In genomic region chr2:71787591-71788460, GRCm38 (mm10) we compare ENCODE assay signal across 7 mouse cellular contexts. TPM values are rescaled to one million over a fixed set of nuclear protein-coding genes. Genes with fewer than 3 reads are reported as not detected.
DNase-seq lines count a peak whose midpoint lies in the region; ATAC-seq and TF ChIP-seq lines count a peak whose summit lies in the region.

No protein-coding gene starts in this region.

- peak overlapping the region; percentile 51 for H3K4me3 ChIP-seq in C2C12 (ENCODE audit: insufficient read depth, poor library complexity, severe bottlenecking)
- H3K4me3 ChIP-seq in E14TG2a.4 (replicated peaks; ENCODE audit: low read length) = peak overlapping the region; percentile 96
- peak overlapping the region; percentile 83 for H3K4me3 ChIP-seq in heart, embryonic 11.5 days (ENCODE audit: low read depth, low read length)
- peak overlapping the region; percentile 88 for H3K4me3 ChIP-seq in kidney, embryonic 15.5 days (replicated peaks)

- TF ChIP-seq CTCF in C2C12 (IDR thresholded peaks at IDR 0.05; ENCODE audit: control insufficient read depth, insufficient read depth, insufficient read length) = no peak
- TF ChIP-seq CTCF in E14TG2a.4 (conservative IDR thresholded peaks at IDR 0.05; ENCODE audit: low read length) = no peak

- 4% methylated on average over 32 of the region's 32 CpGs for WGBS in heart, embryonic 11.5 days (ENCODE audit: insufficient replicate concordance)
- WGBS in kidney, embryonic 15.5 days = 1% methylated on average over 32 of the region's 32 CpGs

- H3K36me3 ChIP-seq in C2C12 (ENCODE audit: control insufficient read depth, insufficient read depth) = peaks cover 3% of the 10 kb centered on the region
- H3K36me3 ChIP-seq in E14TG2a.4 (ENCODE audit: insufficient read depth, low read length) = peaks cover 28% of the 10 kb centered on the region
- H3K36me3 ChIP-seq in heart, embryonic 11.5 days (ENCODE audit: control insufficient read depth, insufficient read depth, low read length) = no peaks in the 10 kb centered on the region
- 0 out of 2 replicates have a peak, but pooled peaks cover 3% of the 10 kb centered on the region for H3K36me3 ChIP-seq in kidney, embryonic 15.5 days

- peak overlapping the region; percentile 83 for H3ac ChIP-seq in C2C12 (ENCODE audit: control insufficient read depth, insufficient read length, low read depth)

- H3K4me2 ChIP-seq in heart, embryonic 11.5 days = peak overlapping the region; percentile 75
- H3K4me2 ChIP-seq in kidney, embryonic 15.5 days = peak overlapping the region; percentile 86

- peak; percentile 13 for DNase-seq in cerebellum, adult 8-10 months
- DNase-seq in testis, postnatal 10 days (ENCODE audit: low spot score) = peak; percentile 61

- H3K4me1 ChIP-seq in E14TG2a.4 (replicated peaks; ENCODE audit: low read depth, low read length) = peaks cover 56% of the 10 kb centered on the region
- H3K4me1 ChIP-seq in heart, embryonic 11.5 days (ENCODE audit: control insufficient read depth, insufficient read depth, low read length) = peaks cover 9% of the 10 kb centered on the region; the same call in 1 of the 2 replicates
- peaks cover 45% of the 10 kb centered on the region for H3K4me1 ChIP-seq in kidney, embryonic 15.5 days

- peaks cover 23% of the 10 kb centered on the region for H3K79me3 ChIP-seq in C2C12 (ENCODE audit: low read depth)

- peaks cover 49% of the 10 kb centered on the region for H3K79me2 ChIP-seq in C2C12 (ENCODE audit: control insufficient read depth, insufficient read depth)

- no peak for ATAC-seq in heart, embryonic 11.5 days (replicated peaks; ENCODE audit: insufficient number of reproducible peaks, low FRiP score, low TSS enrichment)
- ATAC-seq in kidney, embryonic 15.5 days (replicated peaks; ENCODE audit: low FRiP score) = peak; percentile 41; the same call in 1 of the 2 replicates
- ATAC-seq in megakaryocyte-erythroid progenitor cell, adult 5-6 weeks (replicated peaks; ENCODE audit: low FRiP score, low TSS enrichment, poor library complexity, severe bottlenecking) = peak; percentile 6; the same call in 1 of the 2 replicates

- H3K27me3 ChIP-seq in C2C12 (ENCODE audit: control insufficient read depth, insufficient read depth, insufficient read length) (no peaks in the 10 kb centered on the region), E14TG2a.4 (ENCODE audit: insufficient read depth, low read length) (no peaks in the 10 kb centered on the region; the same call in 1 of the 2 replicates)
- no peaks in the 10 kb centered on the region for H3K27me3 ChIP-seq in heart, embryonic 11.5 days (ENCODE audit: control insufficient read depth, insufficient read depth, low read length)
- peaks cover 12% of the 10 kb centered on the region for H3K27me3 ChIP-seq in kidney, embryonic 15.5 days

- peak overlapping the region; percentile 89 for H3K9ac ChIP-seq in heart, embryonic 11.5 days (ENCODE audit: low read depth, low read length)
- peak overlapping the region; percentile 68 for H3K9ac ChIP-seq in kidney, embryonic 15.5 days

- H3K27ac ChIP-seq in heart, embryonic 11.5 days (ENCODE audit: low read depth, low read length) = peak overlapping the region; percentile 87
- H3K27ac ChIP-seq in kidney, embryonic 15.5 days = peak overlapping the region; percentile 92

- peaks cover 9% of the 10 kb centered on the region for H3K9me3 ChIP-seq in E14TG2a.4 (ENCODE audit: low read length)
- no peaks in the 10 kb centered on the region for H3K9me3 ChIP-seq in heart, embryonic 11.5 days (replicated peaks; ENCODE audit: control insufficient read depth, low read length)
- H3K9me3 ChIP-seq in kidney, embryonic 15.5 days (replicated peaks) = no peaks in the 10 kb centered on the region

TF ChIP-seq in C2C12, 6 proteins besides CTCF, POLR2A, EP300 and RAD21:
- no peak for TF ChIP-seq USF1 (IDR thresholded peaks at IDR 0.05; ENCODE audit: low read depth)
- no peak for TF ChIP-seq MAX (IDR thresholded peaks at IDR 0.05)
- TF ChIP-seq CEBPB (IDR thresholded peaks at IDR 0.05; ENCODE audit: low read depth) = no peak
- no peak for TF ChIP-seq MYOD1 (IDR thresholded peaks at IDR 0.05; ENCODE audit: control insufficient read depth, insufficient read length, low read depth)
- TF ChIP-seq MYOG (IDR thresholded peaks at IDR 0.05; ENCODE audit: control insufficient read depth, extremely low read depth, insufficient read length) = no peak
- TF ChIP-seq FOSL1 (IDR thresholded peaks at IDR 0.05; ENCODE audit: insufficient read depth, low read length, poor library complexity, severe bottlenecking) = no peak

RNA-seq across cellular contexts. Expression of gene Itga6, which starts 42.4 kb away (rescaled TPM):
- polyA plus RNA-seq in C2C12 (2012; fragmentation: generic; extraction: Trizol) = 33.1 TPM
- polyA plus RNA-seq in heart, embryonic 11.5 days (2014; fragmentation: Nextera tagmentation; extraction: Ambion mirVana) = 128 and 152 TPM in 2 replicates
- 69.9 and 74.6 TPM in 2 replicates for polyA plus RNA-seq in kidney, embryonic 15.5 days (2015; fragmentation: Nextera tagmentation; extraction: Ambion mirVana)
- total RNA-seq in megakaryocyte-erythroid progenitor cell, adult 5-6 weeks (2014; fragmentation: Nextera tagmentation) = 20.3 and 21.2 TPM in 2 replicates
- 30.4 and 45.3 TPM in 2 replicates for total RNA-seq in megakaryocyte-erythroid progenitor cell, adult 5-6 weeks (2017)
